Mouse (Mus musculus): ENCODE measurements at regions not wholly inside any gene's neighbourhood (a gene's known extent, or its start where the extent isn't known, plus 50 kb on each side); places are given as distances from the start of the nearest gene placed in this dataset.

GRCm38 (mm10) chr2:50635896-50636295, 339.3 kb upstream of the Mmadhc start:
- DNase-seq (ENCODE audit: low spot score) = no peak

- no peak for DNase-seq (ENCODE audit: low spot score)
Observed at GRCm38 (mm10) chr2:50631786-50632185, 335.2 kb upstream of the Mmadhc start.

- no peak for DNase-seq (ENCODE audit: low spot score)
Observed at GRCm38 (mm10) chr2:50627501-50627900, 330.9 kb upstream of the Mmadhc start.

GRCm38 (mm10) chr2:50625233-50625749, 328.7 kb upstream of the Mmadhc start:
- DNase-seq (ENCODE audit: low spot score) = no peak

GRCm38 (mm10) chr2:50609086-50609485, 312.5 kb upstream of the Mmadhc start:
- peak; percentile 27 for DNase-seq (ENCODE audit: low spot score)

GRCm38 (mm10) chr2:50589195-50589594, 292.6 kb upstream of the Mmadhc start:
- no peak for DNase-seq (ENCODE audit: low spot score)

GRCm38 (mm10) chr2:50588652-50589051, 292.1 kb upstream of the Mmadhc start:
- DNase-seq (ENCODE audit: low spot score) = no peak

- DNase-seq (ENCODE audit: low spot score) = no peak
Observed at GRCm38 (mm10) chr2:50586321-50587050, 289.9 kb upstream of the Mmadhc start.

GRCm38 (mm10) chr2:50579620-50580019, 283.0 kb upstream of the Mmadhc start:
- no peak for DNase-seq (ENCODE audit: low spot score)

GRCm38 (mm10) chr2:50578278-50579043, 281.9 kb upstream of the Mmadhc start:
- DNase-seq (ENCODE audit: low spot score) = no peak

- DNase-seq (ENCODE audit: low spot score) = no peak
Observed at GRCm38 (mm10) chr2:50577736-50578135, 281.1 kb upstream of the Mmadhc start.

GRCm38 (mm10) chr2:50573455-50573854, 276.9 kb upstream of the Mmadhc start:
- no peak for DNase-seq (ENCODE audit: low spot score)

- no peak for DNase-seq (ENCODE audit: low spot score)
Observed at GRCm38 (mm10) chr2:50571021-50571420, 274.4 kb upstream of the Mmadhc start.

- no peak for DNase-seq (ENCODE audit: low spot score)
Observed at GRCm38 (mm10) chr2:50569502-50570285, 273.1 kb upstream of the Mmadhc start.

GRCm38 (mm10) chr2:50568777-50569501, 272.3 kb upstream of the Mmadhc start:
- DNase-seq (ENCODE audit: low spot score) = no peak

GRCm38 (mm10) chr2:50567542-50567941, 270.9 kb upstream of the Mmadhc start:
- no peak for DNase-seq (ENCODE audit: low spot score)

- no peak for DNase-seq (ENCODE audit: low spot score)
Observed at GRCm38 (mm10) chr2:50554031-50554430, 257.4 kb upstream of the Mmadhc start.

- DNase-seq (ENCODE audit: low spot score) = no peak
Observed at GRCm38 (mm10) chr2:50552437-50552836, 255.8 kb upstream of the Mmadhc start.

- no peak for DNase-seq (ENCODE audit: low spot score)
Observed at GRCm38 (mm10) chr2:50549871-50550270, 253.3 kb upstream of the Mmadhc start.

- no peak for DNase-seq (ENCODE audit: low spot score)
Observed at GRCm38 (mm10) chr2:50539741-50540441, 243.3 kb upstream of the Mmadhc start.

- DNase-seq (ENCODE audit: low spot score) = no peak
Observed at GRCm38 (mm10) chr2:50538068-50538467, 241.5 kb upstream of the Mmadhc start.

Measured in urinary bladder, adult 2 months (tissue).